Mouse (Mus musculus) CH12.LX (cell line): Measurements from ENCODE around the gene Fam120c. TPM values are rescaled to one million over a fixed set of nuclear protein-coding genes. Genes with fewer than 3 reads are reported as not detected.

Source experiments
- DNase-seq: peaks from one replicate; pipeline ENCODE4 v3.0.0-alpha.2; 2013; ENCODE audit errors: extremely low read depth
- H3K27ac ChIP-seq: 2 replicates; pipeline ENCODE4 v1.5.1; 2012; ENCODE audit warnings: low read depth, mild to moderate bottlenecking, control low read depth, moderate library complexity; ENCODE audit not compliant: insufficient read depth
- H3K27me3 ChIP-seq: replicated peaks from 2 replicates; pipeline ENCODE3; 2012; ENCODE audit warnings: inconsistent platforms
- H3K36me3 ChIP-seq, 2 experiments: replicated peaks in 1 of 2; 2 replicates each; pipeline versions ENCODE3 to v1.6.1; 2012; ENCODE audit warnings: inconsistent platforms in 1 of 2, low read length in 1 of 2, mild to moderate bottlenecking in 1 of 2, mixed read lengths in 1 of 2, moderate library complexity in 1 of 2; ENCODE audit not compliant: control insufficient read depth in 1 of 2, insufficient read depth in 1 of 2
- H3K4me1 ChIP-seq, 2 experiments: 2 replicates each; pipeline ENCODE4 v1.6.1; 2012; ENCODE audit warnings: inconsistent platforms in 1 of 2, moderate library complexity in 1 of 2; ENCODE audit not compliant: insufficient read depth in 2 of 2, control insufficient read depth in 1 of 2
- H3K4me2 ChIP-seq: 2 replicates; pipeline ENCODE4 v1.6.1; 2012; ENCODE audit warnings: low read depth, mild to moderate bottlenecking, control low read depth; ENCODE audit not compliant: poor library complexity, insufficient read depth, severe bottlenecking
- H3K4me3 ChIP-seq, 3 experiments: fragments of 150-350 bp in 1 of 3; sonication (generic) in 1 of 3; replicated peaks in 1 of 3; 2 replicates each; pipeline versions ENCODE3 to v1.5.1; 2011 to 2012; ENCODE audit warnings: low read depth in 2 of 3, low read length in 2 of 3, mild to moderate bottlenecking in 2 of 3, moderate library complexity in 2 of 3, control low read depth in 1 of 3, improper control_type of control experiment in 1 of 3, inconsistent platforms in 1 of 3, mixed read lengths in 1 of 3; ENCODE audit not compliant: poor library complexity in 1 of 3
- H3K79me2 ChIP-seq: replicated peaks from 2 replicates; pipeline ENCODE4 v1.6.1; 2012; ENCODE audit warnings: mild to moderate bottlenecking, moderate library complexity; ENCODE audit not compliant: control insufficient read depth, poor library complexity, insufficient read depth, severe bottlenecking; ENCODE audit errors: extremely low read depth
- H3K9ac ChIP-seq: 2 replicates; pipeline ENCODE4 v1.6.1; 2012; ENCODE audit warnings: low read depth, mild to moderate bottlenecking, control low read depth, moderate library complexity; ENCODE audit not compliant: insufficient read depth
- H3K9me3 ChIP-seq: replicated peaks from 2 replicates; pipeline ENCODE3; 2012; ENCODE audit warnings: low read length, inconsistent platforms, mixed read lengths
- CHD2 ChIP-seq: IDR thresholded peaks from 2 replicates; pipeline ENCODE4 v1.6.1; 2011; ENCODE audit warnings: low read length, improper control_type of control experiment
- CTCF ChIP-seq, 2 experiments: IDR thresholded peaks in 1 of 2; conservative IDR thresholded peaks in 1 of 2; 2 replicates each; pipeline ENCODE4 v1.5.1; 2011 to 2012; ENCODE audit warnings: low read depth in 2 of 2, low read length in 2 of 2, improper control_type of control experiment in 1 of 2, inconsistent platforms in 1 of 2, mild to moderate bottlenecking in 1 of 2, moderate library complexity in 1 of 2
- E2F4 ChIP-seq: IDR thresholded peaks from 2 replicates; pipeline ENCODE4 v1.6.1; 2011; ENCODE audit warnings: low read depth, low read length, improper control_type of control experiment; ENCODE audit not compliant: insufficient replicate concordance
- ETS1 ChIP-seq: conservative IDR thresholded peaks from 2 replicates; pipeline ENCODE4 v1.6.1; 2012; ENCODE audit warnings: low read depth, mild to moderate bottlenecking, inconsistent platforms, low read length, improper control_type of control experiment, moderate library complexity
- GABPA ChIP-seq: IDR thresholded peaks from 2 replicates; pipeline ENCODE4 v1.6.1; 2012; ENCODE audit warnings: low read depth, low read length, improper control_type of control experiment, inconsistent platforms; ENCODE audit not compliant: insufficient replicate concordance
- HCFC1 ChIP-seq: IDR thresholded peaks from 2 replicates; pipeline ENCODE4 v1.6.1; 2012; ENCODE audit warnings: low read depth, mild to moderate bottlenecking, inconsistent platforms, low read length, improper control_type of control experiment
- MAX ChIP-seq: IDR thresholded peaks from 2 replicates; pipeline ENCODE4 v1.6.1; 2011; ENCODE audit warnings: low read length, improper control_type of control experiment
- MAZ ChIP-seq: IDR thresholded peaks from 2 replicates; pipeline ENCODE4 v1.6.1; 2012; ENCODE audit warnings: low read depth, mild to moderate bottlenecking, inconsistent platforms, low read length, improper control_type of control experiment, moderate library complexity
- MYC ChIP-seq: IDR thresholded peaks from 2 replicates; pipeline ENCODE4 v1.6.1; 2011; ENCODE audit warnings: low read depth, mild to moderate bottlenecking, improper control_type of control experiment, low read length
- NRF1 ChIP-seq: IDR thresholded peaks from 2 replicates; pipeline ENCODE4 v1.6.1; 2014; ENCODE audit warnings: low read depth, mild to moderate bottlenecking, inconsistent platforms, low read length, improper control_type of control experiment, moderate library complexity
- POLR2A ChIP-seq: IDR thresholded peaks from 2 replicates; pipeline ENCODE4 v1.6.1; 2011; ENCODE audit warnings: low read depth, mild to moderate bottlenecking, improper control_type of control experiment, low read length
- POLR2AphosphoS2 ChIP-seq: IDR thresholded peaks from 2 replicates; pipeline ENCODE4 v1.6.1; 2011; ENCODE audit warnings: low read depth, low read length, improper control_type of control experiment
- RAD21 ChIP-seq: IDR thresholded peaks from 2 replicates; pipeline ENCODE4 v1.6.1; 2011; ENCODE audit warnings: low read depth, mild to moderate bottlenecking, low read length, improper control_type of control experiment, moderate library complexity
- RCOR1 ChIP-seq: conservative IDR thresholded peaks from 2 replicates; pipeline ENCODE4 v1.6.1; 2012; ENCODE audit warnings: low read depth, mild to moderate bottlenecking, inconsistent platforms, low read length, improper control_type of control experiment
- SMC3 ChIP-seq: IDR thresholded peaks from 2 replicates; pipeline ENCODE4 v1.6.1; 2011; ENCODE audit warnings: low read depth, low read length, improper control_type of control experiment
- TBP ChIP-seq: conservative IDR thresholded peaks from 2 replicates; pipeline ENCODE4 v1.6.1; 2011; ENCODE audit warnings: low read depth, low read length, improper control_type of control experiment
- ZKSCAN1 ChIP-seq: IDR thresholded peaks from 2 replicates; pipeline ENCODE4 v1.6.1; 2012; ENCODE audit warnings: low read depth, inconsistent platforms, low read length, improper control_type of control experiment, borderline replicate concordance
- dilution Hi-C: fragments of 300-500 bp; cut with MboI; formaldehyde crosslinking; loops from 2 replicates; pipeline ENCODE4 v1.14.3; 2020; ENCODE audit warnings: low sequenced_read_pairs; ENCODE audit not compliant: extremely low pct_unique_long_range_greater_than_20kb, extremely low pct_ligation_motif_present
- in situ Hi-C: fragments of 300-500 bp; cut with MboI; formaldehyde crosslinking; loops from 3 replicates; pipeline ENCODE4 v1.14.3; 2019; ENCODE audit warnings: low sequenced_read_pairs, low pct_ligation_motif_present, low pct_unique_long_range_greater_than_20kb, mixed read lengths
- polyA plus RNA-seq: library from polyadenylated mRNA; unstranded; fragments of >175 nt; gene quantifications from 2 replicates; pipeline ENCODE4 v1.2.1, GENCODE M21; 2012; ENCODE audit warnings: low read depth; ENCODE audit not compliant: insufficient read length
- total RNA-seq, 2 experiments: library from RNA; depleted of rRNA; stranded (reverse); fragments of 300-350 nt in 1 of 2; fragments of >200 nt in 1 of 2; gene quantifications; 2 replicates each; pipeline ENCODE4 v1.2.3; 2012 to 2014

Gene Fam120c
- total and polyA plus RNA-seq, 3 experiments, result 0.20 to 1.4 (median 0.67) TPM

GRCm38 (mm10) chrX:151313732-151314131 is 30.2 kb upstream of the Fam120c start:
- Histone ChIP-seq H3K36me3 (no peaks in the 10 kb centered on the region), H3K9me3 (no peaks in the 10 kb centered on the region), H3K27ac (no peak overlapping the region), H3K4me2 (no peak overlapping the region), H3K79me2 (no peaks in the 10 kb centered on the region), H3K4me1 (no peaks in the 10 kb centered on the region), H3K27me3 (no peaks in the 10 kb centered on the region), H3K4me3 (no peak overlapping the region), H3K9ac (no peak overlapping the region)
- DNase-seq, result peak; percentile 13
- dilution Hi-C loops, result no loop called here
- in situ Hi-C loops, result no loop called here
- TF ChIP-seq RAD21, result peak; percentile 29
- no peak for TF ChIP-seq MAZ
- 0 out of 2 replicates have a peak, but pooled peaks have one; percentile 6 for TF ChIP-seq SMC3
- peak; percentile 11 to 50; a peak in 2 of 4 replicates for TF ChIP-seq CTCF (conservative IDR thresholded peaks at IDR 0.05 in 1 of 2, IDR thresholded peaks at IDR 0.05 in 1 of 2; ENCODE audit: low read depth in 2 of 2, low read length in 2 of 2)

- no peaks in the 10 kb centered on the region for H3K4me1 ChIP-seq
- H3K27me3 ChIP-seq, result no peaks in the 10 kb centered on the region
- H3K4me3 ChIP-seq, result no peak overlapping the region
- in situ Hi-C loops, result no loop called here
- no peak overlapping the region for H3K4me2 ChIP-seq
- no peak for DNase-seq
- TF ChIP-seq MAZ, result no peak
- TF ChIP-seq E2F4, result no peak
- no peak for TF ChIP-seq MYC
- TF ChIP-seq MAX, result no peak
- TF ChIP-seq HCFC1, result no peak
- TF ChIP-seq CHD2, result no peak
- TF ChIP-seq ETS1, result no peak
- TF ChIP-seq POLR2AphosphoS2, result no peak
- TF ChIP-seq CTCF (conservative IDR thresholded peaks at IDR 0.05 in 1 of 2, IDR thresholded peaks at IDR 0.05 in 1 of 2; ENCODE audit: low read depth in 2 of 2, low read length in 2 of 2), result no peak
- TF ChIP-seq TBP, result no peak
- no peak for TF ChIP-seq RCOR1
- no peak for TF ChIP-seq ZKSCAN1
- no peak for TF ChIP-seq GABPA
- TF ChIP-seq POLR2A, result no peak
- TF ChIP-seq NRF1, result no peak
- no peaks in the 10 kb centered on the region for H3K9me3 ChIP-seq
- no peaks in the 10 kb centered on the region for H3K36me3 ChIP-seq
- H3K79me2 ChIP-seq, result no peaks in the 10 kb centered on the region
- H3K9ac ChIP-seq, result no peak overlapping the region
- dilution Hi-C loops, result no loop called here
- no peak overlapping the region for H3K27ac ChIP-seq
These were observed 10.4 kb upstream of the Fam120c start for GRCm38 (mm10) chrX:151333615-151334014.
